Mouse (Mus musculus) embryonic facial prominence, embryonic 12.5 days (tissue): ENCODE data around the gene Galnt14. TPM values are rescaled to one million over a fixed set of nuclear protein-coding genes. Genes with fewer than 3 reads are reported as not detected.
A peak's percentile ranks its signal among the peaks of the same experiment; 100 is the strongest.

Experiments used
- ATAC-seq: fragments of 200-750 bp; cut with Nextera tagmentation; 2 replicates; pipeline ENCODE4 v1.8.0; 2017; ENCODE audit not compliant: insufficient number of reproducible peaks, insufficient read depth, low FRiP score, low TSS enrichment
- H3K27ac ChIP-seq: fragments of 300-500 bp; sonication (generic); 2 replicates; pipeline ENCODE4 v1.5.1; 2016; ENCODE audit warnings: mild to moderate bottlenecking
- H3K27me3 ChIP-seq: fragments of 300-500 bp; sonication (generic); 2 replicates; pipeline ENCODE4 v1.6.1; 2016; ENCODE audit warnings: mild to moderate bottlenecking, moderate library complexity
- H3K36me3 ChIP-seq: fragments of 300-500 bp; sonication (generic); 2 replicates; pipeline ENCODE4 v1.6.1; 2016; ENCODE audit warnings: mild to moderate bottlenecking
- H3K4me1 ChIP-seq: fragments of 300-500 bp; sonication (generic); 2 replicates; pipeline ENCODE4 v1.6.1; 2016
- H3K4me2 ChIP-seq: fragments of 300-500 bp; sonication (generic); replicated peaks from 2 replicates; pipeline ENCODE4 v1.6.1; 2016; ENCODE audit warnings: mild to moderate bottlenecking, moderate library complexity
- H3K4me3 ChIP-seq: fragments of 300-500 bp; sonication (generic); 2 replicates; pipeline ENCODE4 v1.5.1; 2016; ENCODE audit warnings: mild to moderate bottlenecking
- H3K9ac ChIP-seq: fragments of 300-500 bp; sonication (generic); 2 replicates; pipeline ENCODE4 v1.6.1; 2016; ENCODE audit warnings: mild to moderate bottlenecking, moderate library complexity
- H3K9me3 ChIP-seq: fragments of 300-500 bp; sonication (generic); 2 replicates; pipeline ENCODE4 v1.6.1; 2016; ENCODE audit warnings: mild to moderate bottlenecking, moderate library complexity
- WGBS: fragments of 180-500 bp; shearing (Covaris S2); methylation state at CpG from one replicate; pipeline ENCODE4 v1.1.7; 2016; 5-methylcytosine and 5-hydroxymethylcytosine counted together
- polyA plus RNA-seq: library from polyadenylated mRNA; unstranded; fragments of >200 nt; fragmentation: Nextera tagmentation; extraction: Ambion mirVana; gene quantifications from 2 replicates; pipeline ENCODE4 v1.2.1, GENCODE M21; 2016

The Galnt14 gene
- polyA plus RNA-seq, 1 experiment from 2014 or later = 3.6 TPM

DNA sequence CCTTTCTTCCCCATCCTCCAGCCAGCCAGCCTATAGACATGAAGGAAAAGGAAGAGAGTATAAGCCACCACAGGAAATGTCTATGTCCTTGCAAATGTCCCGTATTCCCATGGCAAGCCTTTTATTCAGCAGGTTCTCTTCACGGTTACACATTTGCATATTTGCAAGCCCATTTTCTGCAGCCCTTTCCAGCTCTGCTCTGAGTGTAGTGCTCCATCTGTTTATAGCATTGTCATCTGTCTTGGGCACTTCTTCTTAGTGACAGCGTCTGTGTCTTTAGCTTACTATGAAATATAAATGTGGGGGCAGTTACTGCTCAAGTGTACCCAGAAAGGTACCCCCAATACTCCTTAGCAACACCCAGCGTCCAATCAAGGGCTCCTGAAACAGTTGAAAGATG is 83.3 kb downstream of the Galnt14 start:
- no peak overlapping the region for H3K4me2 ChIP-seq
- no peak overlapping the region for H3K27ac ChIP-seq
- no peak for ATAC-seq
- no peak overlapping the region for H3K9ac ChIP-seq
- WGBS = 82% methylated on average over 4 of the region's 4 CpGs
- H3K36me3 ChIP-seq = no peaks in the 10 kb centered on the region
- no peaks in the 10 kb centered on the region for H3K9me3 ChIP-seq
- H3K4me3 ChIP-seq = no peak overlapping the region
- H3K4me1 ChIP-seq = no peaks in the 10 kb centered on the region
- no peaks in the 10 kb centered on the region for H3K27me3 ChIP-seq

DNA sequence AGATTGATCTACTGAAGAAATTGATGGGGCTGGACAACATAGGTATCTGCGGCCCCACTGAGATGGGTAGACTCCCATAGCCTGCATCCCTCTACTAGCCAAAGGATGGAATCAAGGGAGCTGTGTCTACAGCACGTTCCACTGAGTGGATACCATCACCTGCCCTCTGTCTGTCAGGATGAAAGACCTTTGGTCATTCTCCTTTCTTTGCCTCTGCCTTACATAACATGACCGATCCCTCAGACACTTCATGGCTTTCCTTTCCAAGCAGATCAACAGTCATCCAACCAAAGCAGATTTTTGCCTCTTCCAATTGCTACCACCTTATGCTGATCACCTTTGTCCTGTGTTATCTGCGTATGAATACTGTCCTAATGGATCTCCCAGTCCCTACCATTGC is 90.2 kb downstream of the Galnt14 start:
- Histone ChIP-seq H3K27me3 (no peaks in the 10 kb centered on the region), H3K9ac (no peak overlapping the region), H3K27ac (no peak overlapping the region), H3K4me2 (no peak overlapping the region), H3K9me3 (no peaks in the 10 kb centered on the region), H3K36me3 (no peaks in the 10 kb centered on the region), H3K4me1 (no peaks in the 10 kb centered on the region), H3K4me3 (no peak overlapping the region)
- no peak for ATAC-seq
- WGBS = 87% methylated on average over 4 of the region's 4 CpGs

DNA sequence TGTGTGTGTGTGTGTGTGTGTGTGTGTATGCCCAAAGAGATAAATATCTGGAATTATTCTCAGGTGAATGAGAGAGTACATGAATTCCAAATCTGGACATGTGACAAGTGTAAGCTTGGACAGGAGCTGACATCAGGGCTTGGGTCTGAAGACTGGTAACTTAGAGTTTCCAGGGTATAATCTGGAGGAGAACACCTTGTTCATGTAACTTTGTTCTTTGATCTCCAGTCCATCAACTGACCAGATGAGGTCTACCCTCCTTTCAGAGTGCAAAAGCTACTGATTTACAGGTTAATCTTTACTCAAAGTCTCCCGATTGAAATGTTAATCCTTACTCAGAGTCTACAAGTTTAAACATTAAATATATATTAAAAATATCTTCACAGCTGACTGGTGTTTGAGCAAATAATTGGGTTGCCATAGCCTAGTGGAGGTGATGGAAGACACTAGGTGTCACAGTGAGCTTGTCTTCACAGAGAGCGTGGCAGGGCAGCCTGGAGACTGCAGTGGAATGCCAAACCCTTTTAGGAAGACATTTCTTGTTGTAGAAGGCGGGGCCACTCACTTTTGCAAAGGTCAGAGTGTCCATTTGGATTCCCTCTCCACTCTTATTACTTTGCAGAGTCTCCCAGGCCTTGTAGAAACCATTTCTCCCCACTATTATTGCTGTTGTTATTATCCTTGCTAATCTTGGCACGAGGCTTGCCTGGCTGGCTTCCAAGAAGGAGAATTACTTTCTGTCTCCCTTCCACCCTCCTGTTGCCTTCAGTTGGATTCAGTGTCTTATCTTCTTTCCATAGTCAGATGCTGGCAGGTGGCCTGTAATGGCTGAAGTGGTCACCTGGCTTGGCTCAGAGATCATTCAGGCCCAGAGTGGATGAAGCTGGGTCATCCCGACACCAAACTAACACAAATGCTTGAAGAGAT is 107.4 kb downstream of the Galnt14 start:
- Histone ChIP-seq H3K27ac (no peak overlapping the region), H3K4me1 (no peaks in the 10 kb centered on the region), H3K4me3 (no peak overlapping the region), H3K4me2 (no peak overlapping the region), H3K9me3 (no peaks in the 10 kb centered on the region), H3K27me3 (no peaks in the 10 kb centered on the region), H3K9ac (no peak overlapping the region), H3K36me3 (no peaks in the 10 kb centered on the region)
- 74% methylated on average over 5 of the region's 5 CpGs for WGBS
- no peak for ATAC-seq

DNA sequence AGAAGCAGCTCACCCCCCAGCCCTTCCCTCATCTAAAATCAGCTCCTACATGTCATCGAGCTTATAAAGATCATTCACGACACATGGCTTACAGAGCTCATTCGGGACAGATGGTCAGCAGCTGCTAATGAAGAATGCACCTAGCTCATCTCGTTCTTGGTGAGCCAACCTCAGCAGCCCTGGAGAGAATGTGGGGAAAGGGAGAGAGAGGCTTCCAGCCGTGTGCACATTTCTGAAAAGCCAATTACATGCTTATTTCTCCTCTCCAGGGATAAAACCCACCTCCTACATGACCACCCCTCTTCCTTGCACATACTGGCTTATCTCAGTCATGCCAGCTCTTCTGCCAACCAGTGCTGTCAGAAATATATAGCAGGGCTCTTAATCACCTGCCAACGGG is 110.3 kb downstream of the Galnt14 start:
- Histone ChIP-seq H3K4me1 (no peaks in the 10 kb centered on the region), H3K9ac (no peak overlapping the region), H3K9me3 (no peaks in the 10 kb centered on the region), H3K36me3 (no peaks in the 10 kb centered on the region), H3K27ac (no peak overlapping the region), H3K27me3 (no peaks in the 10 kb centered on the region), H3K4me3 (no peak overlapping the region), H3K4me2 (no peak overlapping the region)
- 86% methylated on average over 6 of the region's 6 CpGs for WGBS
- no peak for ATAC-seq

DNA sequence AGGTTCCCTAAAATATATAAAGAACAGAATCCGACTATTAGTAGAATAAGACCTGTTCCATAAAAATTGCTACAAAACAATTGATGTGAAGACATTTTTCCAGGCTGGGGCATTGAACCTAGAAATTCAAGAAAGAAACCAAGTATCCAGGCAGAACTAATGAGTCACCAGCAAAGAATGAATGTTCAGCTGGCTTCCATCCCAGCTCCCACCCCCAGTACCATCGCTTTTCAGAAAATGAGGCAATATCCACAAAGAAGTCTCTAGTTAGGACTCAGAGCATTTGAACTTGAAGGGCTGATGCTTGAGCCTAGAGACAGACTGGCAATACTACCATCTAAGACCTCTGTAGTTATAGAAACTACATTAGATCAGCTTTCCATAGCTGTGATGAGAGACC is 118.2 kb downstream of the Galnt14 start:
- Histone ChIP-seq H3K27me3 (no peaks in the 10 kb centered on the region), H3K4me3 (no peak overlapping the region), H3K27ac (no peak overlapping the region), H3K9me3 (no peaks in the 10 kb centered on the region), H3K4me1 (no peaks in the 10 kb centered on the region), H3K4me2 (no peak overlapping the region), H3K9ac (no peak overlapping the region), H3K36me3 (no peaks in the 10 kb centered on the region)
- WGBS = 91% methylated on average over 2 of the region's 2 CpGs
- ATAC-seq = no peak

DNA sequence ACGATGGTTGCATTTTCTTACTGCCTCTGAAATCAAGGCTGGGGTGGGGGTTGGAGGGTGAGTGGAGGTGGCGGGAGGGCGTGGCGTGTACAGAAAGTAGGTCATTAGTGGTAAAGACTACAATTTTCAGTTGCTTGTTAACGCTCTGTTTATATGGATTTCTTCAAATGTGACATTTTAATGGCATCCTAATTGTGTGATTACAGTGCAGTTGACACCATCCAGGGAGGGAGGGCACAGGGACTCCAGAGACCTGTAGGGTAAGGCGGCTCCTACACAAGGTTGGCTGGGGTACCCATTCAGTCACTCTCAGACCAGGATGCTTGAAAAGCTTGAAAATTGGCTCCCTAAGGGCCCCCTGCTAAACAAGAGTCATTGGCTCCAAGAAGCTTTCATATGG is 122.7 kb downstream of the Galnt14 start:
- 0 out of 2 replicates have a peak, but pooled peaks have one; percentile 56 for ATAC-seq
- H3K27me3 ChIP-seq = no peaks in the 10 kb centered on the region
- H3K27ac ChIP-seq = no peak overlapping the region
- 0 out of 2 replicates have a peak, but pooled peaks cover 4% of the 10 kb centered on the region for H3K4me1 ChIP-seq
- no peak overlapping the region for H3K4me3 ChIP-seq
- H3K9ac ChIP-seq = no peak overlapping the region
- no peaks in the 10 kb centered on the region for H3K9me3 ChIP-seq
- no peak overlapping the region for H3K4me2 ChIP-seq
- 64% methylated on average over 6 of the region's 6 CpGs for WGBS
- no peaks in the 10 kb centered on the region for H3K36me3 ChIP-seq

DNA sequence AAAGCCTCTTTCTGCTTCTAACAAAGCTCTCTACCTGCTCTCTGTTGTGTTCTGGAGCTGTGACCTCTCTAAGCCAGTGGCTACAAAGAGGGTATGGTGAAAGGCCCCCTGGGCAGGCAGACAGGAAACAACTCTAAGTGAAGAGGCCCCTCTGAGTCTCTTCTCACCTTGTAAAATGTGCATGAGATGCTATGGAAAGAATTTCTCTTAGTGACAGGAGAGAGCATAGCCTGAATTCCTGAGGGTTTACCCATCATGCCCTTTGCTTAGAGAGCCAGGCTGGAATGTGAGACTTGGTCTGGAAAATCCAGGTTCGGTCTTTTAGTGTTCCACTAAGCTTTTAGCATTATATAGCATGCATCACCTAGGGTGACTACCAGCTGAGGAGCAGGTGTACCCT is 136.1 kb downstream of the Galnt14 start:
- Histone ChIP-seq H3K27me3 (no peaks in the 10 kb centered on the region), H3K36me3 (no peaks in the 10 kb centered on the region), H3K4me2 (no peak overlapping the region), H3K9ac (no peak overlapping the region), H3K27ac (no peak overlapping the region), H3K4me1 (no peaks in the 10 kb centered on the region), H3K4me3 (no peak overlapping the region), H3K9me3 (no peaks in the 10 kb centered on the region)
- ATAC-seq = no peak
- WGBS = 57% methylated on average over 1 of the region's 1 CpGs

DNA sequence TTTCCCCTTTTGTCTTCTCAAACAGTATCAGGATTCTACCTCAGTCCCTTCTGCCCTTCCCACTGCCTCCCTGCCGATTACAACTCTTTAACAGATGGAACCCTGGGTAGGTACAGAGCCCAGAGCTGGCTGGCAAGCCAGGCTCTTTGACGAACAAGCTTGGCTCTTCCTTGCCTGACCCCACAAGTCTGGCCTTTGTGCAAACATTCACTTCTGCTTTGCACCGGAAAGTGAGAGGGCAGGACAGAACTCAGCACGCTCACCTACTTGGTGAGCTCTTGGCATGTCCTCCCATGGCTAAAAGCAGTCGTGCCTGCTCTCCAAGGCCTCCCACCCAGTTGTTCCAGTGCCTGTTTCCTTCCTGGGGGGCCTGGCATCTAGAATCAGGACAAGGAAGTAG is 137.4 kb downstream of the Galnt14 start:
- H3K27ac ChIP-seq = 0 out of 2 replicates have a peak overlapping the region, but pooled peaks have one; percentile 17
- no peak for ATAC-seq
- H3K4me2 ChIP-seq = no peak overlapping the region
- no peak overlapping the region for H3K4me3 ChIP-seq
- H3K9ac ChIP-seq = no peak overlapping the region
- H3K4me1 ChIP-seq = no peaks in the 10 kb centered on the region
- WGBS = 72% methylated on average over 5 of the region's 5 CpGs
- no peaks in the 10 kb centered on the region for H3K27me3 ChIP-seq
- no peaks in the 10 kb centered on the region for H3K9me3 ChIP-seq
- H3K36me3 ChIP-seq = no peaks in the 10 kb centered on the region

DNA sequence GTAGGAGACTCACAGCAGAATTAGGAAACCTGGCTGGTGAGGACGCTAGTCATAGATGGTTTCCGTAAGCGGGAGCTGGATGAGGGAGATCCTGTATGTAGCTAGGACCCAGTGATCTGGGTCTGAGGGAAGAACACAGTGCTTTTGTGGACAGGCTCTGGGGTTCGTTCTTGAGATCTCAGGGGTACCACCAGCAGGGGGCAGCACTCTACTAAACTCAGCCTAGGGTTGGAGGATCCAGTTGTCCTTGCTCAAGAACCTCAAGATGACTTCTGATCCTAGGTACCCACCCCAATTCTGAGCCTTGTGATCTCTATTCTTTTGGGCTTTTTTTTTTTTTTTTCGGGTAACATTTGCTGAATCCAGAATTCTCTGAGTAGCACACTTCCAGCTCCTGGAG is 137.8 kb downstream of the Galnt14 start:
- Histone ChIP-seq H3K27me3 (no peaks in the 10 kb centered on the region), H3K36me3 (no peaks in the 10 kb centered on the region), H3K4me2 (no peak overlapping the region), H3K27ac (no peak overlapping the region), H3K4me3 (no peak overlapping the region), H3K9ac (no peak overlapping the region), H3K9me3 (no peaks in the 10 kb centered on the region), H3K4me1 (no peaks in the 10 kb centered on the region)
- no peak for ATAC-seq
- WGBS = 73% methylated on average over 5 of the region's 5 CpGs

DNA sequence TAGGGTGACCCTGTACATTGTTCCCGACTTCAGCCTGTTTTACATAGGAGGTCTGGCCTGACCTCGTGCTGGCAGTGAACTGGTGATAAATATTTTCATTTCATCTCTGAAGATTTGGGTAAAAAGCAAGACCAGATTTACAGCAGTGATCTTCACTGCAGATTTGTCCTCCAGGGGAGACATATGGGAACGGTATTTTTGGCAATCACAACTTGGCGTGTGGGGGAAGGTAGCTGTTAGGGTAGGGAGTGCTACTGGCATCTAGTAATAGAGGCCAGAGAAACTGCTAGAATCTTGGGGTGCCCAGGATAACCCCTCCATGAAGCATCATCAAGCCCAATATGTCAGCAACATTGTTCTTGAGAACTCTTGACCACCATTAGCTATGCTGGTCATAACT is 138.3 kb downstream of the Galnt14 start:
- no peaks in the 10 kb centered on the region for H3K9me3 ChIP-seq
- no peak for ATAC-seq
- no peaks in the 10 kb centered on the region for H3K27me3 ChIP-seq
- no peak overlapping the region for H3K9ac ChIP-seq
- no peaks in the 10 kb centered on the region for H3K36me3 ChIP-seq
- H3K4me3 ChIP-seq = no peak overlapping the region
- WGBS = 60% methylated on average over 4 of the region's 4 CpGs
- H3K4me2 ChIP-seq = no peak overlapping the region
- no peak overlapping the region for H3K27ac ChIP-seq
- H3K4me1 ChIP-seq = no peaks in the 10 kb centered on the region

DNA sequence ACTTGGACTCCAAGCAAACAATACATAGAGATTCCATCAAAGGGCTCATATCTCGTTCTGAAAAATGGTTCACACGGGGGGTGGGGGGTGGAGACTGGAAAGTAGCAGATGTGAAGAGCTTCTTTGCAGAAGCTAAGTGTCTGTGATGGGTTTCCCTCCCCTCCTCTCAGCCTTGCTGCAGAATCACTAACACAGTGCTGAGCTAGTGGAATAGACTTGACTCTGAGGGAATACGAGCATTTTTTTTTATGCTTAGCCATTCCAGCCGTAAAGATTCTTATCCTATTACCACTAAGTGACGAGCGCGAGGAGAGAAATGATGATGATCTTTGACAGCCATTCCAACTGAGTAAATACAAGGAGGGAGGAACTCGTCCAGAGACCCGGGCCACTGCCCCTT is 142.0 kb downstream of the Galnt14 start:
- Histone ChIP-seq H3K9ac (no peak overlapping the region), H3K4me2 (no peak overlapping the region), H3K4me3 (no peak overlapping the region), H3K27ac (no peak overlapping the region), H3K36me3 (no peaks in the 10 kb centered on the region), H3K27me3 (no peaks in the 10 kb centered on the region), H3K4me1 (no peaks in the 10 kb centered on the region), H3K9me3 (no peaks in the 10 kb centered on the region)
- no peak for ATAC-seq
- WGBS = 51% methylated on average over 9 of the region's 9 CpGs

DNA sequence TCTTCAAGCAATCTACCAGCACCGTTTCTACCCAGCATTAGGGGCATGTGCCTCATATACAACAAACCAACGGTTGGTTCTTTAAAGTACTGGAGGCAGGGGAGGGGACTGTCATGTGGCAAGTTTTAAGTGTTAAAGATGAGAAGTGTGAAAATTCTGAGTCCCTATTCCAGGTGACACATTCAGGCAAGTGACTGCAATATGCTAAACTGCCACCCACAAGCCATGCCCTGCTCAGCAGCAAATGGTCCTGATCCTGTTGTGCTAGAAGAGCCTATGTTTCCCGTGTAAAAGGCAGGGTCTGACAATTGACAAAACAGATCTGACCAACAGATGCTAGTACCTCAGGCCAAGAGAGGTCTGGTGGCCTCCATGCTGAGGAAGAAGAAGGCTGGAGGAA is 149.1 kb downstream of the Galnt14 start:
- Histone ChIP-seq H3K9ac (no peak overlapping the region), H3K4me3 (no peak overlapping the region), H3K27ac (no peak overlapping the region), H3K4me2 (no peak overlapping the region), H3K4me1 (no peaks in the 10 kb centered on the region), H3K9me3 (no peaks in the 10 kb centered on the region), H3K36me3 (no peaks in the 10 kb centered on the region), H3K27me3 (no peaks in the 10 kb centered on the region)
- no peak for ATAC-seq
- WGBS = 71% methylated on average over 3 of the region's 3 CpGs
